In genomic region chr1:130278000-130278536, GRCm38 (mm10) we compare ENCODE assay signal across 25 mouse cellular contexts.
"Had no signal": no experiment of that assay in that cellular context is flagged by ENCODE, and none has a peak within 500 bp of the region (broad histone marks: within the 10 kb centered on the region; RNA-seq: fewer than 3 reads in every experiment).

No protein-coding gene starts in this region.

- H3K9me3 ChIP-seq: heart, embryonic 15.5 days; hindbrain, embryonic 15.5 days; limb, embryonic 15.5 days had no signal

- H3K9ac ChIP-seq: heart, embryonic 13.5 days; heart, embryonic 15.5 days; hindbrain, embryonic 13.5 days; hindbrain, embryonic 15.5 days; kidney, embryonic 15.5 days; limb, embryonic 13.5 days; limb, embryonic 15.5 days had no signal

- ATAC-seq: hindbrain, postnatal 0 days; intestine, embryonic 16.5 days had no signal

- DNase-seq: gastrocnemius, postnatal 14 days; gastrocnemius, postnatal 36 days; heart, adult 11 months; heart, adult 2 months; heart, postnatal 14 days; heart, postnatal 36 days; kidney, adult 11 months; kidney, adult 2 months; kidney, adult 9 months; kidney, postnatal 14 days; kidney, postnatal 36 days; layer of hippocampus, adult 9-11 months; layer of hippocampus, postnatal 36 days; left cerebral cortex, postnatal 4 days had no signal

- H3K27me3 ChIP-seq: heart, embryonic 13.5 days; heart, embryonic 15.5 days; hindbrain, embryonic 13.5 days; hindbrain, embryonic 15.5 days; kidney, embryonic 15.5 days; limb, embryonic 13.5 days; limb, embryonic 15.5 days had no signal

- H3K4me3 ChIP-seq: heart, adult 2 months; heart, embryonic 13.5 days; heart, embryonic 15.5 days; hindbrain, embryonic 13.5 days; hindbrain, embryonic 15.5 days; kidney, embryonic 15.5 days; limb, embryonic 13.5 days; limb, embryonic 15.5 days had no signal

- H3K4me1 ChIP-seq: heart, embryonic 15.5 days; hindbrain, embryonic 13.5 days; hindbrain, embryonic 15.5 days; limb, embryonic 13.5 days; limb, embryonic 15.5 days had no signal

- H3K4me2 ChIP-seq: heart, embryonic 11.5 days; heart, embryonic 13.5 days; heart, embryonic 15.5 days; hindbrain, embryonic 13.5 days; hindbrain, embryonic 15.5 days; kidney, embryonic 15.5 days; limb, embryonic 13.5 days; limb, embryonic 15.5 days had no signal

- H3K36me3 ChIP-seq: heart, embryonic 13.5 days; heart, embryonic 15.5 days; hindbrain, embryonic 13.5 days; hindbrain, embryonic 15.5 days; kidney, embryonic 15.5 days; limb, embryonic 13.5 days; limb, embryonic 15.5 days had no signal

- H3K27ac ChIP-seq: heart, adult 2 months; heart, embryonic 13.5 days; heart, embryonic 15.5 days; hindbrain, embryonic 13.5 days; hindbrain, embryonic 15.5 days; hindbrain, postnatal 0 days; kidney, embryonic 15.5 days; kidney, postnatal 0 days; limb, embryonic 13.5 days; limb, embryonic 15.5 days had no signal
